Mouse (Mus musculus) myocyte (in vitro differentiated cells): ENCODE results near the gene Tspyl1. TPM values are rescaled to one million over a fixed set of nuclear protein-coding genes. Genes with fewer than 3 reads are reported as not detected.

Experiments used
- H3K27me3 ChIP-seq: one replicate; pipeline ENCODE4 v1.6.1; 2011; ENCODE audit not compliant: control insufficient read depth, insufficient read depth, insufficient read length
- H3K36me3 ChIP-seq: one replicate; pipeline ENCODE4 v1.6.1; 2011; ENCODE audit not compliant: control insufficient read depth, insufficient read depth
- H3K4me2 ChIP-seq: one replicate; pipeline ENCODE4 v1.6.1; 2011; ENCODE audit warnings: low read depth, control low read depth
- H3K4me3 ChIP-seq: one replicate; pipeline ENCODE4 v1.5.1; 2011; ENCODE audit warnings: mild to moderate bottlenecking, control low read depth, moderate library complexity
- H3K79me2 ChIP-seq: one replicate; pipeline ENCODE4 v1.6.1; 2011; ENCODE audit not compliant: control insufficient read depth, insufficient read depth
- H3ac ChIP-seq: one replicate; pipeline ENCODE4 v1.6.1; 2011; ENCODE audit not compliant: control insufficient read depth, insufficient read length
- CEBPB ChIP-seq: IDR thresholded peaks from 2 replicates; pipeline ENCODE4 v1.6.1; 2011; ENCODE audit warnings: mild to moderate bottlenecking, moderate library complexity; ENCODE audit not compliant: poor library complexity, insufficient read depth, severe bottlenecking
- E2F4 ChIP-seq: IDR thresholded peaks from one replicate; pipeline ENCODE4 v1.6.1; 2011; ENCODE audit warnings: mild to moderate bottlenecking, control low read depth, moderate library complexity; ENCODE audit not compliant: insufficient read depth
- MAX ChIP-seq: IDR thresholded peaks from one replicate; pipeline ENCODE4 v1.6.1; 2011; ENCODE audit warnings: low read depth, mild to moderate bottlenecking, control low read depth
- MYOD1 ChIP-seq, 3 experiments: IDR thresholded peaks; one replicate each; pipeline ENCODE4 v1.6.1; 2011; ENCODE audit warnings: control low read depth in 2 of 3, low read depth in 2 of 3, mild to moderate bottlenecking in 2 of 3, moderate library complexity in 1 of 3; ENCODE audit not compliant: insufficient read length in 2 of 3, control insufficient read depth in 1 of 3
- MYOG ChIP-seq, 3 experiments: IDR thresholded peaks; one replicate each; pipeline ENCODE4 v1.6.1; 2011; ENCODE audit warnings: control low read depth in 2 of 3, low read depth in 2 of 3, mild to moderate bottlenecking in 2 of 3; ENCODE audit not compliant: insufficient read length in 2 of 3, control insufficient read depth in 1 of 3, insufficient read depth in 1 of 3
- POLR2A ChIP-seq: IDR thresholded peaks from one replicate; pipeline ENCODE4 v1.6.1; 2011; ENCODE audit warnings: low read depth, mild to moderate bottlenecking, control low read depth, moderate library complexity; ENCODE audit not compliant: insufficient read length
- POLR2AphosphoS2 ChIP-seq: IDR thresholded peaks from one replicate; pipeline ENCODE4 v1.6.1; 2011; ENCODE audit warnings: low read depth, control low read depth; ENCODE audit not compliant: insufficient read length
- REST ChIP-seq: IDR thresholded peaks from one replicate; pipeline ENCODE4 v1.6.1; 2011; ENCODE audit warnings: mild to moderate bottlenecking, control low read depth, moderate library complexity; ENCODE audit not compliant: insufficient read depth, insufficient read length
- SRF ChIP-seq: IDR thresholded peaks from one replicate; pipeline ENCODE4 v1.6.1; 2011; ENCODE audit warnings: low read depth; ENCODE audit not compliant: control insufficient read depth, insufficient read length
- TCF12 ChIP-seq: IDR thresholded peaks from one replicate; pipeline ENCODE4 v1.6.1; 2011; ENCODE audit warnings: mild to moderate bottlenecking, control low read depth; ENCODE audit not compliant: poor library complexity, insufficient read depth, severe bottlenecking
- TCF3 ChIP-seq: IDR thresholded peaks from one replicate; pipeline ENCODE4 v1.6.1; 2011; ENCODE audit warnings: low read depth, control low read depth; ENCODE audit not compliant: insufficient read length
- USF1 ChIP-seq: IDR thresholded peaks from one replicate; pipeline ENCODE4 v1.6.1; 2011; ENCODE audit warnings: low read depth, mild to moderate bottlenecking, control low read depth, moderate library complexity
- polyA plus RNA-seq: library from polyadenylated mRNA; unstranded; fragments of >200 nt; fragmentation: generic; extraction: Trizol; gene quantifications from one replicate; pipeline ENCODE4 v1.2.1, GENCODE M21; 2012; ENCODE audit warnings: missing spikeins

The Tspyl1 gene
- polyA plus RNA-seq, 1 experiment = 26.4 TPM

GRCm38 (mm10) chr10:34328310-34328709 lies 46.3 kb downstream of the Tspyl1 start:
- Histone ChIP-seq H3ac (no peak overlapping the region), H3K36me3 (no peaks in the 10 kb centered on the region), H3K4me3 (no peak overlapping the region), H3K4me2 (no peak overlapping the region), H3K27me3 (no peaks in the 10 kb centered on the region), H3K79me2 (no peaks in the 10 kb centered on the region)
- TF ChIP-seq MYOG (IDR thresholded peaks at IDR 0.05; ENCODE audit: control insufficient read depth in 1 of 3, insufficient read depth in 1 of 3, insufficient read length in 2 of 3, low read depth in 2 of 3) (no peak), TCF12 (no peak), MYOD1 (IDR thresholded peaks at IDR 0.05; ENCODE audit: control insufficient read depth in 1 of 3, insufficient read length in 2 of 3, low read depth in 2 of 3) (no peak), CEBPB (no peak), POLR2AphosphoS2 (no peak), TCF3 (no peak), E2F4 (no peak), REST (no peak), SRF (no peak), MAX (no peak), POLR2A (no peak), USF1 (no peak)

Other genes starting within 250 kb of the Tspyl1 start
- not detected for gene Trappc3l, start 244.6 kb upstream of the Tspyl1 start, polyA plus RNA-seq
- gene Calhm4, start 237.9 kb upstream of the Tspyl1 start, polyA plus RNA-seq = not detected
- gene Calhm5, start 185.7 kb upstream of the Tspyl1 start, polyA plus RNA-seq = 0.08 TPM
- gene Calhm6, start 154.2 kb upstream of the Tspyl1 start, polyA plus RNA-seq = 0.05 TPM
- gene Dse, start 74.5 kb upstream of the Tspyl1 start, polyA plus RNA-seq = 7.6 TPM
- 6.0 TPM for gene Tspyl4, start 15.3 kb downstream of the Tspyl1 start, polyA plus RNA-seq
- 0.08 TPM for gene Col10a1, start 107.8 kb downstream of the Tspyl1 start, polyA plus RNA-seq
- gene Nt5dc1, start 136.4 kb downstream of the Tspyl1 start, polyA plus RNA-seq = 4.0 TPM
- 0.90 TPM for gene Frk, start 201.2 kb downstream of the Tspyl1 start, polyA plus RNA-seq